8 mouse cellular contexts compared by ENCODE assay signal in genomic region chr5:110779276-110779997, GRCm38 (mm10). TPM values are rescaled to one million over a fixed set of nuclear protein-coding genes. Genes with fewer than 3 reads are reported as not detected.
DNase-seq lines count a peak whose midpoint lies in the region; ATAC-seq and TF ChIP-seq lines count a peak whose summit lies in the region.

No protein-coding gene starts in this region.

- peak overlapping the region; percentile 98 for H3K4me2 ChIP-seq in forebrain, embryonic 13.5 days
- H3K4me2 ChIP-seq in liver, embryonic 15.5 days, result peak overlapping the region; percentile 100

- 21% methylated on average over 15 of the region's 15 CpGs for WGBS in forebrain, embryonic 13.5 days
- WGBS in liver, embryonic 15.5 days (ENCODE audit: insufficient replicate concordance), result 11% methylated on average over 15 of the region's 15 CpGs

- no peaks in the 10 kb centered on the region for H3K27me3 ChIP-seq in E14TG2a.4 (ENCODE audit: insufficient read depth, low read length)
- no peaks in the 10 kb centered on the region for H3K27me3 ChIP-seq in forebrain, embryonic 13.5 days
- H3K27me3 ChIP-seq in liver, embryonic 15.5 days, result no peaks in the 10 kb centered on the region

- H3K4me3 ChIP-seq in gastrocnemius, adult 2 months, result peak overlapping the region; percentile 87
- H3K4me3 ChIP-seq in E14TG2a.4 (replicated peaks; ENCODE audit: low read length), result peak overlapping the region; percentile 90
- H3K4me3 ChIP-seq in forebrain, embryonic 13.5 days, result peak overlapping the region; percentile 76
- peak overlapping the region; percentile 76 for H3K4me3 ChIP-seq in liver, embryonic 15.5 days (replicated peaks)

- H3K36me3 ChIP-seq in E14TG2a.4 (ENCODE audit: insufficient read depth, low read length), result peaks cover 55% of the 10 kb centered on the region
- peaks cover 43% of the 10 kb centered on the region for H3K36me3 ChIP-seq in forebrain, embryonic 13.5 days (ENCODE audit: poor library complexity, severe bottlenecking)
- H3K36me3 ChIP-seq in liver, embryonic 15.5 days (replicated peaks), result peaks cover 51% of the 10 kb centered on the region

- H3K9ac ChIP-seq in forebrain, embryonic 13.5 days, result peak overlapping the region; percentile 85
- peak overlapping the region; percentile 76 for H3K9ac ChIP-seq in liver, embryonic 15.5 days

- DNase-seq in gastrocnemius, adult 2 months, result no peak
- no peak for DNase-seq in gastrocnemius, adult 8-10 months (ENCODE audit: low spot score in 2 of 2)
- no peak for DNase-seq in gastrocnemius, postnatal 14 days
- no peak for DNase-seq in T-cell, adult 2 months (ENCODE audit: low spot score)
- no peak for DNase-seq in kidney, adult 18-20 months

- no peak for TF ChIP-seq CTCF in gastrocnemius, adult 2 months (IDR thresholded peaks at IDR 0.05)
- no peak for TF ChIP-seq CTCF in E14TG2a.4 (conservative IDR thresholded peaks at IDR 0.05; ENCODE audit: low read length)

- intact Hi-C loops in gastrocnemius, adult 2 months (cut with DNase I), result no loop called here
- intact Hi-C loops in gastrocnemius, postnatal 14 days (cut with DNase I; ENCODE audit: low total_unique reads), result no loop called here

- peak overlapping the region; percentile 83; the same call in 1 of the 2 replicates for H3K27ac ChIP-seq in gastrocnemius, adult 2 months
- no peak overlapping the region for H3K27ac ChIP-seq in forebrain, embryonic 13.5 days
- peak overlapping the region; percentile 89 for H3K27ac ChIP-seq in liver, embryonic 15.5 days (replicated peaks)

- no peaks in the 10 kb centered on the region for H3K9me3 ChIP-seq in E14TG2a.4 (ENCODE audit: low read length)
- H3K9me3 ChIP-seq in forebrain, embryonic 13.5 days (replicated peaks), result no peaks in the 10 kb centered on the region
- H3K9me3 ChIP-seq in liver, embryonic 15.5 days (replicated peaks), result no peaks in the 10 kb centered on the region

- ATAC-seq in forebrain, embryonic 13.5 days, result no peak
- ATAC-seq in liver, embryonic 15.5 days (ENCODE audit: insufficient read depth), result no peak

- H3K4me1 ChIP-seq in E14TG2a.4 (replicated peaks; ENCODE audit: low read depth, low read length), result peaks cover 80% of the 10 kb centered on the region
- H3K4me1 ChIP-seq in forebrain, embryonic 13.5 days, result peaks cover 23% of the 10 kb centered on the region
- H3K4me1 ChIP-seq in liver, embryonic 15.5 days (replicated peaks), result peaks cover 65% of the 10 kb centered on the region

RNA-seq across cellular contexts. Expression of gene Pus1, which starts 1.0 kb away (rescaled TPM):
- 10 to 100 TPM in 1 of 2 experiments, 1 to 10 TPM in 1; 8.7 to 13.8 TPM for total RNA-seq in gastrocnemius, adult 2 months (2021)
- 10 to 100 TPM; 11.5 to 14.0 (median 12.4) TPM for total RNA-seq in gastrocnemius, adult 8-10 months (2022)
- polyA plus RNA-seq in forebrain, embryonic 13.5 days (2015; fragmentation: Nextera tagmentation; extraction: Ambion mirVana), result 27.3 and 27.7 TPM in 2 replicates
- polyA plus RNA-seq in liver, embryonic 15.5 days (2015; fragmentation: Nextera tagmentation; extraction: Ambion mirVana), result 28.9 and 33.2 TPM in 2 replicates
- 10 to 100 TPM; 12.1 to 15.6 TPM for total RNA-seq in gastrocnemius, postnatal 14 days (2021)

RNA-seq across cellular contexts. Expression of gene Ep400, which starts 8.9 kb away (rescaled TPM):
- 10 to 100 TPM; 20.2 to 22.9 TPM for total RNA-seq in gastrocnemius, adult 2 months (2021)
- 10 to 100 TPM; 18.9 to 23.7 (median 22.2) TPM for total RNA-seq in gastrocnemius, adult 8-10 months (2022)
- 50.1 and 62.3 TPM in 2 replicates for polyA plus RNA-seq in forebrain, embryonic 13.5 days (2015; fragmentation: Nextera tagmentation; extraction: Ambion mirVana)
- 20.0 and 21.3 TPM in 2 replicates for polyA plus RNA-seq in liver, embryonic 15.5 days (2015; fragmentation: Nextera tagmentation; extraction: Ambion mirVana)
- total RNA-seq in gastrocnemius, postnatal 14 days (2021), result 10 to 100 TPM; 29.4 to 34.3 TPM

RNA-seq across cellular contexts. Expression of gene Ulk1, which starts 30.5 kb away (rescaled TPM):
- 10 to 100 TPM; 49.1 to 70.6 TPM for total RNA-seq in gastrocnemius, adult 2 months (2021)
- 10 to 100 TPM; 46.3 to 64.6 (median 55.0) TPM for total RNA-seq in gastrocnemius, adult 8-10 months (2022)
- 32.4 and 38.2 TPM in 2 replicates for polyA plus RNA-seq in forebrain, embryonic 13.5 days (2015; fragmentation: Nextera tagmentation; extraction: Ambion mirVana)
- 11.6 and 15.2 TPM in 2 replicates for polyA plus RNA-seq in liver, embryonic 15.5 days (2015; fragmentation: Nextera tagmentation; extraction: Ambion mirVana)
- total RNA-seq in gastrocnemius, postnatal 14 days (2021), result 10 to 100 TPM; 26.0 to 37.2 TPM
